Mouse (Mus musculus): ENCODE data around the gene Lman2l. TPM values are rescaled to one million over a fixed set of nuclear protein-coding genes. Genes with fewer than 3 reads are reported as not detected.

Lman2l gene
- total RNA-seq, 2 experiments from 2014 or later: 19.9 to 20.8 TPM

- no peak for DNase-seq
- intact Hi-C loops (cut with DNase I): no loop called here
Measured at GRCm38 (mm10) chr1:36467446-36467845, 22.4 kb upstream of the Lman2l start.

- DNase-seq: no peak
- intact Hi-C loops (cut with DNase I): no loop called here
Measured at GRCm38 (mm10) chr1:36465641-36466160, 20.6 kb upstream of the Lman2l start.

GRCm38 (mm10) chr1:36461829-36462228 lies 16.8 kb upstream of the Lman2l start:
- no peak for DNase-seq
- intact Hi-C loops (cut with DNase I): no loop called here

- intact Hi-C loops (cut with DNase I): no loop called here
Measured at GRCm38 (mm10) chr1:36458169-36458568, 13.1 kb upstream of the Lman2l start.

GRCm38 (mm10) chr1:36457388-36458014 lies 12.4 kb upstream of the Lman2l start:
- intact Hi-C loops (cut with DNase I): no loop called here
- no peak for DNase-seq

More at GRCm38 (mm10) chr1:36458169-36458568, 13.1 kb upstream of the Lman2l start:
- DNase-seq: no peak

- intact Hi-C loops (cut with DNase I): no loop called here
- no peak for DNase-seq
Measured at GRCm38 (mm10) chr1:36454055-36454815, 9.2 kb upstream of the Lman2l start.

- no peak for DNase-seq
- intact Hi-C loops (cut with DNase I): no loop called here
Measured at GRCm38 (mm10) chr1:36446841-36447240, 1.8 kb upstream of the Lman2l start.

- intact Hi-C loops (cut with DNase I): no loop called here
- DNase-seq: no peak
Measured at GRCm38 (mm10) chr1:36446106-36446824, 1.2 kb upstream of the Lman2l start.

- DNase-seq: no peak
- intact Hi-C loops (cut with DNase I): loop anchor here (2.0 kb wide), 1 partner anchor 25 kb away; the partner anchor contains the start of gene Cnnm4
Measured at GRCm38 (mm10) chr1:36445508-36445907, 437 bp upstream of the Lman2l start.

- DNase-seq: peak; percentile 22 to 33
- intact Hi-C loops (cut with DNase I): loop anchor here (5.0 kb wide), 1 partner anchor 51 kb away; no protein-coding TSS in a partner anchor
Measured at GRCm38 (mm10) chr1:36441101-36441500, 4.0 kb downstream of the Lman2l start.

- no peak for DNase-seq
- intact Hi-C loops (cut with DNase I): no loop called here
Measured at GRCm38 (mm10) chr1:36437223-36437622, 7.8 kb downstream of the Lman2l start.

GRCm38 (mm10) chr1:36436515-36436914 lies 8.6 kb downstream of the Lman2l start:
- intact Hi-C loops (cut with DNase I): no loop called here
- DNase-seq: no peak

GRCm38 (mm10) chr1:36435071-36435470 lies 10.0 kb downstream of the Lman2l start:
- DNase-seq: peak in 1 of 2 experiments; percentile 14
- intact Hi-C loops (cut with DNase I): no loop called here

- intact Hi-C loops (cut with DNase I): no loop called here
- DNase-seq: no peak
Measured at GRCm38 (mm10) chr1:36433616-36434015, 11.5 kb downstream of the Lman2l start.

GRCm38 (mm10) chr1:36432999-36433398 lies 12.1 kb downstream of the Lman2l start:
- intact Hi-C loops (cut with DNase I): no loop called here

GRCm38 (mm10) chr1:36429511-36429910 lies 15.6 kb downstream of the Lman2l start:
- DNase-seq: no peak
- intact Hi-C loops (cut with DNase I): no loop called here

More at GRCm38 (mm10) chr1:36432999-36433398, 12.1 kb downstream of the Lman2l start:
- no peak for DNase-seq

GRCm38 (mm10) chr1:36404531-36404930 lies 40.5 kb downstream of the Lman2l start:
- no peak for DNase-seq
- intact Hi-C loops (cut with DNase I): no loop called here

- intact Hi-C loops (cut with DNase I): no loop called here
Measured at GRCm38 (mm10) chr1:36401509-36401908, 43.6 kb downstream of the Lman2l start.

GRCm38 (mm10) chr1:36397041-36397440 lies 48.0 kb downstream of the Lman2l start:
- DNase-seq: no peak
- intact Hi-C loops (cut with DNase I): no loop called here

More at GRCm38 (mm10) chr1:36401509-36401908, 43.6 kb downstream of the Lman2l start:
- no peak for DNase-seq

GRCm38 (mm10) chr1:36379582-36379981 lies 65.5 kb downstream of the Lman2l start:
- DNase-seq: no peak

GRCm38 (mm10) chr1:36378880-36379279 lies 66.2 kb downstream of the Lman2l start:
- DNase-seq: no peak
- intact Hi-C loops (cut with DNase I): no loop called here

More at GRCm38 (mm10) chr1:36379582-36379981, 65.5 kb downstream of the Lman2l start:
- intact Hi-C loops (cut with DNase I): no loop called here

Measured in heart, postnatal 14 days (tissue).